Mouse (Mus musculus) limb, embryonic 13.5 days (tissue): Measurements from ENCODE around the gene Mogs. TPM values are rescaled to one million over a fixed set of nuclear protein-coding genes. Genes with fewer than 3 reads are reported as not detected.

ENCODE experiments used
- ATAC-seq: fragments of 200-750 bp; cut with Nextera tagmentation; 2 replicates; pipeline ENCODE4 v1.8.0; 2017; ENCODE audit warnings: low read depth, moderate number of reproducible peaks, moderate TSS enrichment; ENCODE audit not compliant: low FRiP score
- H3K27ac ChIP-seq: fragments of 300-500 bp; sonication (generic); 2 replicates; pipeline ENCODE4 v1.5.1; 2015; ENCODE audit warnings: inconsistent platforms, mild to moderate bottlenecking, moderate library complexity
- H3K27me3 ChIP-seq: fragments of 300-500 bp; sonication (generic); 2 replicates; pipeline ENCODE4 v1.6.1; 2015; ENCODE audit warnings: mild to moderate bottlenecking, inconsistent platforms
- H3K36me3 ChIP-seq: fragments of 300-500 bp; sonication (generic); 2 replicates; pipeline ENCODE4 v1.6.1; 2015; ENCODE audit warnings: inconsistent platforms, mild to moderate bottlenecking, moderate library complexity
- H3K4me1 ChIP-seq: fragments of 300-500 bp; sonication (generic); 2 replicates; pipeline ENCODE4 v1.6.1; 2015; ENCODE audit warnings: inconsistent platforms
- H3K4me2 ChIP-seq: fragments of 300-500 bp; sonication (generic); replicated peaks from 2 replicates; pipeline ENCODE4 v1.6.1; 2015; ENCODE audit warnings: inconsistent platforms, mild to moderate bottlenecking, moderate library complexity
- H3K4me3 ChIP-seq: fragments of 300-500 bp; sonication (generic); 2 replicates; pipeline ENCODE4 v1.5.1; 2015; ENCODE audit warnings: moderate library complexity, mild to moderate bottlenecking, inconsistent platforms
- H3K9ac ChIP-seq: fragments of 300-500 bp; sonication (generic); 2 replicates; pipeline ENCODE4 v1.6.1; 2015; ENCODE audit warnings: mild to moderate bottlenecking, inconsistent platforms
- H3K9me3 ChIP-seq: fragments of 300-500 bp; sonication (generic); 2 replicates; pipeline ENCODE4 v1.6.1; 2016; ENCODE audit warnings: inconsistent platforms
- WGBS: fragments of 180-500 bp; shearing (Covaris S2); methylation state at CpG from one replicate; pipeline ENCODE4 v1.1.7; 2015; 5-methylcytosine and 5-hydroxymethylcytosine counted together
- polyA plus RNA-seq: library from polyadenylated mRNA; unstranded; fragments of >200 nt; fragmentation: Nextera tagmentation; extraction: Ambion mirVana; gene quantifications from 2 replicates; pipeline ENCODE4 v1.2.1, GENCODE M21; 2015

Mogs gene
- polyA plus RNA-seq, 1 experiment from 2014 or later = 45.4 TPM

GRCm38 (mm10) chr6:83078324-83078858 lies 36.9 kb upstream of the Mogs start:
- H3K27me3 ChIP-seq = peaks cover 50% of the 10 kb centered on the region
- H3K27ac ChIP-seq = peak overlapping the region; percentile 64; the same call in 1 of the 2 replicates
- H3K4me1 ChIP-seq = peaks cover 14% of the 10 kb centered on the region
- H3K36me3 ChIP-seq = peaks cover 26% of the 10 kb centered on the region
- peak overlapping the region; percentile 77 for H3K4me3 ChIP-seq
- peak; percentile 90 for ATAC-seq
- H3K9ac ChIP-seq = peak overlapping the region; percentile 76
- under 1% methylated on average over 46 of the region's 46 CpGs for WGBS
- H3K4me2 ChIP-seq = peak overlapping the region; percentile 96
- H3K9me3 ChIP-seq = no peaks in the 10 kb centered on the region

DNA sequence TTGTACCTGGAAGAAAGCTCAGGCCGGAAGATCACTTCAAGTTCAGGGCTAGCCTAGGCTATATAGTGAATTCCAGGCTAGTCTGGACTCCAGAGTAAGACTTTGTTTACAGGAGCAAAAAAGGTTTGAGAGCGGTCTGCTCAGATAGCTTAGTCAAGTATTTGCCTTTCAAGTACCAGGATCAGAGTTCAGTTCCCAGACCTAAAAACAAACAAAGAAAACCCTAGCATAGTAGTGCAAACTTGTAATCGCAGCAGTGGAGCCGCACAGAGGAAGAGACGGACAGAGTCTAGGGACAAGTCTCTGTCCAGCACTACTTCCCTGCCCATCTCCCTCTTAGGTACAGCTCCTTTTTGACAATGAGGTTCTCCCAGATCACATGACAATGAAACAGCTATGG lies 35.1 kb upstream of the Mogs start:
- Histone ChIP-seq H3K4me3 (no peak overlapping the region), H3K4me2 (no peak overlapping the region), H3K4me1 (peaks cover 27% of the 10 kb centered on the region), H3K36me3 (peaks cover 26% of the 10 kb centered on the region), H3K27me3 (peaks cover 50% of the 10 kb centered on the region), H3K9ac (no peak overlapping the region), H3K27ac (no peak overlapping the region), H3K9me3 (no peaks in the 10 kb centered on the region)
- WGBS = 97% methylated on average over 5 of the region's 5 CpGs
- ATAC-seq = no peak

- Histone ChIP-seq H3K4me1 (peaks cover 52% of the 10 kb centered on the region), H3K9ac (no peak overlapping the region), H3K4me2 (no peak overlapping the region), H3K36me3 (peaks cover 26% of the 10 kb centered on the region), H3K9me3 (no peaks in the 10 kb centered on the region), H3K4me3 (no peak overlapping the region), H3K27ac (no peak overlapping the region), H3K27me3 (peaks cover 67% of the 10 kb centered on the region)
- no peak for ATAC-seq
- WGBS = 24% methylated on average over 5 of the region's 5 CpGs
These were observed 31.8 kb upstream of the Mogs start for GRCm38 (mm10) chr6:83083497-83083896.

DNA sequence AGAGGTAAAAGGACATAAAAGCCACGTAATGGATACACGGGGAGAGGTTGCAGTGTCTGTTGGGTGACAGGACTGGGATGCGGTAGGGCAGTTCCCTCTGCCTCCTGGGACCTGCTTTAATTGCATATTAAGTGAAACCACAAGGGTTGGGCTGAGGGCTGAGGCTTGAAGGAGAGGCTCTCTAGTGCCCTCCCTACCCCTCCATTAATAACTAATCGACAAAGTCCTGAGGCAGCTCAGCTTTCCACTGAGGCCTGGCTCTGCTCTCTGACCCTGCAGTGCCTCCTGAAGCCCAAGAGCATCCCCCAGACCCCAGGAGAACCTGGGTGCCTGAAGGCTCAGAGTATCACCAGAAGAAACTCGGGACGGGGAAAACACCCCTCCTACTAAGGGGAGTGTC lies 30.8 kb upstream of the Mogs start:
- Histone ChIP-seq H3K4me1 (peaks cover 44% of the 10 kb centered on the region), H3K4me2 (no peak overlapping the region), H3K27me3 (peaks cover 76% of the 10 kb centered on the region), H3K9me3 (no peaks in the 10 kb centered on the region), H3K27ac (no peak overlapping the region), H3K9ac (no peak overlapping the region), H3K4me3 (no peak overlapping the region), H3K36me3 (peaks cover 26% of the 10 kb centered on the region)
- 3% methylated on average over 6 of the region's 6 CpGs for WGBS
- no peak for ATAC-seq

- Histone ChIP-seq H3K9ac (peak within 1 kb of the TSS; percentile 54), H3K4me2 (peak within 1 kb of the TSS; percentile 64), H3K9me3 (no peaks in the 10 kb centered on the region), H3K4me3 (peak within 1 kb of the TSS; percentile 37), H3K36me3 (peaks cover 13% of the 10 kb centered on the region), H3K4me1 (peaks cover 43% of the 10 kb centered on the region), H3K27me3 (peaks cover 95% of the 10 kb centered on the region), H3K27ac (no peak within 1 kb of the TSS)
- WGBS = 2% methylated on average over 40 of the region's 42 CpGs
- ATAC-seq = no peak
These were observed 28.9 kb upstream of the Mogs start, which contains the start of gene Lbx2 for GRCm38 (mm10) chr6:83086121-83087035. Lbx2 (plus strand) TSS chr6:83086367.

GRCm38 (mm10) chr6:83087205-83087925 lies 27.9 kb upstream of the Mogs start:
- Histone ChIP-seq H3K4me2 (peak overlapping the region; percentile 52), H3K9ac (peak overlapping the region; percentile 13), H3K27me3 (peaks cover 93% of the 10 kb centered on the region), H3K4me1 (peaks cover 43% of the 10 kb centered on the region), H3K27ac (no peak overlapping the region), H3K4me3 (peak overlapping the region; percentile 23), H3K9me3 (no peaks in the 10 kb centered on the region), H3K36me3 (peaks cover 4% of the 10 kb centered on the region)
- no peak for ATAC-seq
- 2% methylated on average over 47 of the region's 47 CpGs for WGBS

DNA sequence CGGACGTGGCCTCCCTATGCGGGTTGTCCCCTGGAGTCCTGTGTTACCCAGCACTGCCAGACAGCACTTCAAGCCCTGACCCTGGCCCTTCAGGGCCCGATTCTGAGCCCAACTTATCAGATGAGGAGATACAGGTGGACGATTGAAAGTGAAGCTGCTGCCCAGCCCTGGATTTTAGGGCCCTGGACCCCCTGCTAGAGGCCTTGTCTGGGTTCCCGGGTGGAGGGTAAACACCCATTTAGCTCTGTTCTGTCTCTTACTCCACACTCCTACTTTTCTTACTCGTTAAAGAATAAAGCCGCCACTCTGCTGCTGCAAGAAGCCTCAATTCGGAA lies 27.4 kb upstream of the Mogs start:
- Histone ChIP-seq H3K27ac (no peak overlapping the region), H3K36me3 (no peaks in the 10 kb centered on the region), H3K4me2 (peak overlapping the region; percentile 52), H3K27me3 (peaks cover 92% of the 10 kb centered on the region), H3K9ac (peak overlapping the region; percentile 13), H3K4me1 (peaks cover 43% of the 10 kb centered on the region), H3K9me3 (no peaks in the 10 kb centered on the region), H3K4me3 (peak overlapping the region; percentile 23; the same call in 1 of the 2 replicates)
- 9% methylated on average over 9 of the region's 9 CpGs for WGBS
- ATAC-seq = no peak

- no peak overlapping the region for H3K9ac ChIP-seq
- H3K4me3 ChIP-seq = no peak overlapping the region
- no peak overlapping the region for H3K27ac ChIP-seq
- WGBS = 38% methylated on average over 6 of the region's 6 CpGs
- H3K9me3 ChIP-seq = 0 out of 2 replicates have a peak, but pooled peaks cover 3% of the 10 kb centered on the region
- no peak for ATAC-seq
- peaks cover 8% of the 10 kb centered on the region for H3K4me1 ChIP-seq
- H3K27me3 ChIP-seq = peaks cover 46% of the 10 kb centered on the region
- H3K36me3 ChIP-seq = no peaks in the 10 kb centered on the region
- H3K4me2 ChIP-seq = no peak overlapping the region
These were observed 22.7 kb upstream of the Mogs start for GRCm38 (mm10) chr6:83092416-83093127.

DNA sequence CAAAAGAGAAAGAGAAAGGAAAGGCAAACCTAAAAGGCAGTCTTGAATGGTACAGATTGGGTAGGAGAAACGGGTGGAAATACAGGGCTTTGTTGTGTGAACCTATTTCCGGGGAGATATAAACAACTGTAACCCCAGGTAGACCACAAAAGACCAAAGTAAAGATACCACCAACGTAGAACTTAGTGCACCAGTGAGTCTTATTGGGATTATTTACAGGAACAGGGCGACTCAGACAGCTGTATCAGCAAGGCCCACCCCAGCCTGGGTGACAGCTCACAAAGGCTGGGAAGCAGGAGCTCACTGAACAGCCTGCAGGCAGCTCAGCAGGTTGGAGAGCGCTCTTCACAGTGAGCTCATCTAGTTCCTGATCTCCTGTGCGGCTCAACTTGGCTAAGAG lies 19.3 kb upstream of the Mogs start:
- no peak overlapping the region for H3K9ac ChIP-seq
- no peak for ATAC-seq
- H3K4me1 ChIP-seq = no peaks in the 10 kb centered on the region; the same call in 1 of the 2 replicates
- H3K27ac ChIP-seq = no peak overlapping the region
- H3K27me3 ChIP-seq = peaks cover 15% of the 10 kb centered on the region
- WGBS = 53% methylated on average over 6 of the region's 6 CpGs
- H3K9me3 ChIP-seq = 0 out of 2 replicates have a peak, but pooled peaks cover 3% of the 10 kb centered on the region
- H3K4me2 ChIP-seq = no peak overlapping the region
- no peaks in the 10 kb centered on the region for H3K36me3 ChIP-seq
- no peak overlapping the region for H3K4me3 ChIP-seq

- Histone ChIP-seq H3K4me3 (no peak overlapping the region), H3K9me3 (0 out of 2 replicates have a peak, but pooled peaks cover 3% of the 10 kb centered on the region), H3K36me3 (no peaks in the 10 kb centered on the region), H3K27ac (no peak overlapping the region), H3K27me3 (peaks cover 2% of the 10 kb centered on the region; the same call in 1 of the 2 replicates), H3K9ac (no peak overlapping the region), H3K4me2 (no peak overlapping the region), H3K4me1 (peaks cover 13% of the 10 kb centered on the region)
- 53% methylated on average over 2 of the region's 2 CpGs for WGBS
- no peak for ATAC-seq
These were observed 16.9 kb upstream of the Mogs start for GRCm38 (mm10) chr6:83098411-83098810.

- H3K9me3 ChIP-seq = no peaks in the 10 kb centered on the region
- WGBS = under 1% methylated on average over 25 of the region's 25 CpGs
- 0 out of 2 replicates have a peak, but pooled peaks cover 3% of the 10 kb centered on the region for H3K36me3 ChIP-seq
- H3K4me2 ChIP-seq = peak within 1 kb of the TSS; percentile 99
- H3K27me3 ChIP-seq = peaks cover 2% of the 10 kb centered on the region; the same call in 1 of the 2 replicates
- peak within 1 kb of the TSS; percentile 77 for H3K4me3 ChIP-seq
- H3K4me1 ChIP-seq = peaks cover 15% of the 10 kb centered on the region
- H3K9ac ChIP-seq = peak within 1 kb of the TSS; percentile 86
- peak within 1 kb of the TSS; percentile 83 for H3K27ac ChIP-seq
- ATAC-seq = peak; percentile 89
These were observed 14.0 kb upstream of the Mogs start, which contains the start of the genes Ccdc142 and Gm42688 for GRCm38 (mm10) chr6:83101316-83101687. Ccdc142 (plus strand) TSS chr6:83101601. Gm42688 (plus strand) TSS chr6:83101617.
